Mouse (Mus musculus) ES-E14 (cell line): ENCODE data around the gene Dhx40. TPM values are rescaled to one million over a fixed set of nuclear protein-coding genes. Genes with fewer than 3 reads are reported as not detected.
A peak's percentile ranks its signal among the peaks of the same experiment; 100 is the strongest.

Experiments
- DNase-seq: peaks from one replicate; pipeline ENCODE4 v3.0.0-alpha.2; 2013; ENCODE audit warnings: low read depth, low spot score
- H3K27ac ChIP-seq: 2 replicates; pipeline ENCODE4 v1.5.1; 2012; ENCODE audit warnings: low read depth, mild to moderate bottlenecking, low read length, moderate library complexity, mixed read lengths; ENCODE audit not compliant: poor library complexity, insufficient read depth, severe bottlenecking
- H3K36me3 ChIP-seq: 2 replicates; pipeline ENCODE4 v1.6.1; 2012; ENCODE audit warnings: mild to moderate bottlenecking, low read length, moderate library complexity, mixed read lengths; ENCODE audit not compliant: control insufficient read depth, poor library complexity, insufficient read depth, severe bottlenecking
- H3K4me1 ChIP-seq, 2 experiments: fragments of 150-350 bp in 1 of 2; sonication (generic) in 1 of 2; 2 replicates each; pipeline ENCODE4 v1.6.1; 2012; ENCODE audit warnings: low read length in 2 of 2, mild to moderate bottlenecking in 1 of 2, mixed read lengths in 1 of 2; ENCODE audit not compliant: control insufficient read depth in 2 of 2, insufficient read depth in 2 of 2, poor library complexity in 1 of 2
- H3K4me3 ChIP-seq, 2 experiments: fragments of 150-350 bp in 1 of 2; sonication (generic) in 1 of 2; 2 replicates each; pipeline ENCODE4 v1.5.1; 2012; ENCODE audit warnings: low read length in 2 of 2, low read depth in 1 of 2, mild to moderate bottlenecking in 1 of 2, mixed read lengths in 1 of 2; ENCODE audit not compliant: insufficient read depth in 1 of 2, poor library complexity in 1 of 2, severe bottlenecking in 1 of 2
- H3K9ac ChIP-seq: 2 replicates; pipeline ENCODE4 v1.6.1; 2012; ENCODE audit warnings: low read depth, mild to moderate bottlenecking, low read length, mixed read lengths; ENCODE audit not compliant: poor library complexity, insufficient read depth, severe bottlenecking
- H3K9me3 ChIP-seq: fragments of 150-350 bp; sonication (generic); 2 replicates; pipeline ENCODE4 v1.6.1; 2012; ENCODE audit warnings: low read depth, mild to moderate bottlenecking, low read length; ENCODE audit not compliant: control insufficient read depth, insufficient read depth
- CHD2 ChIP-seq: IDR thresholded peaks from 2 replicates; pipeline ENCODE4 v1.6.1; 2014; ENCODE audit warnings: mild to moderate bottlenecking, low read depth, low read length, inconsistent platforms
- HCFC1 ChIP-seq: IDR thresholded peaks from 2 replicates; pipeline ENCODE4 v1.6.1; 2012; ENCODE audit warnings: low read length, inconsistent platforms, borderline replicate concordance; ENCODE audit not compliant: insufficient read depth
- MAFK ChIP-seq: IDR thresholded peaks from 2 replicates; pipeline ENCODE4 v1.6.1; 2014; ENCODE audit warnings: mild to moderate bottlenecking, low read depth, low read length, inconsistent platforms; ENCODE audit not compliant: insufficient read depth
- ZC3H11A ChIP-seq: IDR thresholded peaks from 2 replicates; pipeline ENCODE4 v1.6.1; 2012; ENCODE audit warnings: low read depth, mild to moderate bottlenecking, inconsistent platforms, low read length, borderline replicate concordance
- ZNF384 ChIP-seq: IDR thresholded peaks from 2 replicates; pipeline ENCODE4 v1.6.1; 2012; ENCODE audit warnings: low read depth, low read length, inconsistent platforms
- in situ Hi-C, 2 experiments: fragments of 600-800 bp; cut with MboI; formaldehyde crosslinking; loops; one replicate each; pipeline ENCODE4 v1.15.1; 2025; ENCODE audit warnings: low sequenced_read_pairs in 2 of 2, inconsistent platforms in 1 of 2; ENCODE audit not compliant: unreplicated experiment in 2 of 2
- total RNA-seq: library from RNA; depleted of rRNA; stranded (reverse); fragments of 300-350 nt; gene quantifications from 2 replicates; pipeline ENCODE4 v1.2.3, GENCODE M21; 2012

The Dhx40 gene
- total RNA-seq, 1 experiment: 24.5 TPM

GRCm38 (mm10) chr11:86749776-86750423 is 57.6 kb downstream of the Dhx40 start:
- Histone ChIP-seq H3K36me3 (peaks cover 2% of the 10 kb centered on the region; the same call in 1 of the 2 replicates), H3K4me1 (peaks cover 2% of the 10 kb centered on the region in 2 experiments; a peak in 1 of 4 replicates), H3K9ac (no peak overlapping the region), H3K4me3 (no peak overlapping the region), H3K27ac (no peak overlapping the region), H3K9me3 (no peaks in the 10 kb centered on the region)
- TF ChIP-seq ZC3H11A (no peak), CHD2 (no peak)
- in situ Hi-C loops: no loop called here
- DNase-seq: no peak

- DNase-seq: no peak
- Histone ChIP-seq H3K27ac (no peak overlapping the region), H3K36me3 (no peaks in the 10 kb centered on the region), H3K4me1 (peaks cover 2 to 4% of the 10 kb centered on the region in 2 experiments; a peak in 1 of 4 replicates), H3K9me3 (no peaks in the 10 kb centered on the region), H3K4me3 (no peak overlapping the region), H3K9ac (no peak overlapping the region)
- in situ Hi-C loops: no loop called here
- TF ChIP-seq MAFK (peak; percentile 72), CHD2 (no peak), ZC3H11A (no peak), HCFC1 (no peak)
These were observed 61.7 kb downstream of the Dhx40 start for GRCm38 (mm10) chr11:86745634-86746404.

GRCm38 (mm10) chr11:86742605-86743004 is 64.9 kb downstream of the Dhx40 start:
- Histone ChIP-seq H3K4me3 (no peak overlapping the region), H3K9ac (no peak overlapping the region), H3K9me3 (no peaks in the 10 kb centered on the region), H3K36me3 (no peaks in the 10 kb centered on the region), H3K27ac (no peak overlapping the region), H3K4me1 (peaks cover 2 to 4% of the 10 kb centered on the region in 2 experiments; a peak in 1 of 4 replicates)
- no peak for DNase-seq
- no peak for TF ChIP-seq HCFC1
- TF ChIP-seq ZC3H11A: no peak
- TF ChIP-seq MAFK: no peak
- no peak for TF ChIP-seq ZNF384
- no peak for TF ChIP-seq CHD2
- in situ Hi-C loops: no loop called here

GRCm38 (mm10) chr11:86741505-86741904 is 66.0 kb downstream of the Dhx40 start:
- Histone ChIP-seq H3K9me3 (no peaks in the 10 kb centered on the region), H3K9ac (no peak overlapping the region), H3K4me1 (0 out of 4 replicates have a peak, but pooled peaks cover 0 to 4% of the 10 kb centered on the region in 2 experiments), H3K27ac (no peak overlapping the region), H3K4me3 (no peak overlapping the region), H3K36me3 (no peaks in the 10 kb centered on the region)
- DNase-seq: no peak
- in situ Hi-C loops: no loop called here
- 0 out of 2 replicates have a peak, but pooled peaks have one; percentile 26 for TF ChIP-seq ZNF384
- TF ChIP-seq HCFC1: no peak
- TF ChIP-seq MAFK: no peak
